Comparison of ENCODE assay signal across 8 mouse cellular contexts in the genomic region with DNA sequence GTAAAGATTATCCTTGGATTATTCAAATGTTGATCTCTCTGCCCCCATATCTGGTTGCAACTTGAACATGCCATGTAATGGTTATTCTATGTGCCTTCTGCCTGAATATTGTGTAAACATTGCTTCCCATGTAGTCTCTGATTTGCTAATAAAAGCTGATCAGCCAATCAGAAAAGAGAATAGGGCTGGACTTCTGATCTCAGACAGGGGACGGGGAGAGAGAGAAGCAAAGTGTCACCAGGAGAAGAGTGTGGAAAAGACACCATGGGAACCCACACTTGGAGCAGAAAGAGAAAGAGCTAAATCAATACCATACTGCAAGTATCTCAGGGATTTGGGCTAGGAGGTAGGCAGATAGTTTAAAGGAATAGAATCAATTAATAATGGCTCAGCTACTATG. TPM values are rescaled to one million over a fixed set of nuclear protein-coding genes. Genes with fewer than 3 reads are reported as not detected.
DNase-seq lines count a peak whose midpoint lies in the region; ATAC-seq and TF ChIP-seq lines count a peak whose summit lies in the region.

A gene (plus strand): TSS at position 301 of the 400 bp plus-strand sequence.

- peak within 1 kb of the TSS; percentile 78 for H3K4me2 ChIP-seq in kidney, postnatal 0 days (ENCODE audit: low read length)
- peak within 1 kb of the TSS; percentile 75 for H3K4me2 ChIP-seq in embryonic facial prominence, embryonic 15.5 days (replicated peaks)
- H3K4me2 ChIP-seq in intestine, embryonic 14.5 days (ENCODE audit: low read length): peak within 1 kb of the TSS; percentile 69
- H3K4me2 ChIP-seq in myocyte (ENCODE audit: low read depth): peak within 1 kb of the TSS; percentile 45

- 35% methylated on average over 1 of the region's 1 CpGs for WGBS in kidney, postnatal 0 days
- 22% methylated on average over 1 of the region's 1 CpGs for WGBS in embryonic facial prominence, embryonic 15.5 days
- WGBS in intestine, embryonic 14.5 days: 30% methylated on average over 1 of the region's 1 CpGs

- H3K4me1 ChIP-seq in kidney, postnatal 0 days (replicated peaks; ENCODE audit: insufficient read depth, low read length): no peaks in the 10 kb centered on the region
- no peaks in the 10 kb centered on the region for H3K4me1 ChIP-seq in embryonic facial prominence, embryonic 15.5 days
- H3K4me1 ChIP-seq in intestine, embryonic 14.5 days (replicated peaks; ENCODE audit: control insufficient read depth, insufficient read depth, low read length): no peaks in the 10 kb centered on the region

- H3K79me2 ChIP-seq in myocyte (ENCODE audit: control insufficient read depth, insufficient read depth): no peaks in the 10 kb centered on the region

- DNase-seq in kidney, postnatal 0 days (ENCODE audit: low spot score): no peak
- no peak for DNase-seq in kidney, postnatal 25 days
- no peak for DNase-seq in intestine, embryonic 14.5 days (ENCODE audit: low spot score)
- no peak for DNase-seq in left cerebral cortex, postnatal 25 days (ENCODE audit: low spot score in 2 of 2)
- DNase-seq in left cerebral cortex, adult 8-10 months (ENCODE audit: low spot score in 2 of 2): no peak
- DNase-seq in adrenal gland, adult 18-20 months (ENCODE audit: low spot score in 2 of 2): no peak

- no peak within 1 kb of the TSS for H3ac ChIP-seq in myocyte (ENCODE audit: control insufficient read depth, insufficient read length)

- H3K4me3 ChIP-seq in kidney, postnatal 0 days (replicated peaks; ENCODE audit: low read depth, low read length): peak within 1 kb of the TSS; percentile 65
- peak within 1 kb of the TSS; percentile 67 for H3K4me3 ChIP-seq in embryonic facial prominence, embryonic 15.5 days (replicated peaks)
- H3K4me3 ChIP-seq in intestine, embryonic 14.5 days (ENCODE audit: low read depth, low read length): peak within 1 kb of the TSS; percentile 71
- H3K4me3 ChIP-seq in myocyte: peak within 1 kb of the TSS; percentile 5

- TF ChIP-seq CTCF in kidney, postnatal 0 days (IDR thresholded peaks at IDR 0.05; ENCODE audit: low read depth): no peak

- TF ChIP-seq POLR2A in myocyte (IDR thresholded peaks at IDR 0.05; ENCODE audit: insufficient read length, low read depth): no peak

- no peaks in the 10 kb centered on the region for H3K27me3 ChIP-seq in kidney, postnatal 0 days (ENCODE audit: insufficient read depth, low read length)
- H3K27me3 ChIP-seq in embryonic facial prominence, embryonic 15.5 days: no peaks in the 10 kb centered on the region
- H3K27me3 ChIP-seq in intestine, embryonic 14.5 days (replicated peaks; ENCODE audit: control insufficient read depth, insufficient read depth, low read length): no peaks in the 10 kb centered on the region
- H3K27me3 ChIP-seq in myocyte (ENCODE audit: control insufficient read depth, insufficient read depth, insufficient read length): no peaks in the 10 kb centered on the region

- intact Hi-C loops in left cerebral cortex, postnatal 25 days (cut with DNase I): loop anchor here (5.0 kb wide), 1 partner anchor 351 kb away; no protein-coding TSS in a partner anchor

- peak within 1 kb of the TSS; percentile 85 for H3K9ac ChIP-seq in kidney, postnatal 0 days (ENCODE audit: low read depth, low read length)
- peak within 1 kb of the TSS; percentile 62 for H3K9ac ChIP-seq in embryonic facial prominence, embryonic 15.5 days
- H3K9ac ChIP-seq in intestine, embryonic 14.5 days (ENCODE audit: low read length): peak within 1 kb of the TSS; percentile 86

- no peak for ATAC-seq in kidney, postnatal 0 days (replicated peaks; ENCODE audit: low FRiP score, low read depth)
- no peak for ATAC-seq in embryonic facial prominence, embryonic 15.5 days (ENCODE audit: insufficient number of reproducible peaks, low FRiP score, low TSS enrichment, low read depth)
- peak; percentile 29; the same call in 1 of the 2 replicates for ATAC-seq in intestine, embryonic 14.5 days (replicated peaks; ENCODE audit: low FRiP score, low TSS enrichment, low read depth)

- no peaks in the 10 kb centered on the region for H3K9me3 ChIP-seq in kidney, postnatal 0 days (replicated peaks; ENCODE audit: low read length)
- no peaks in the 10 kb centered on the region for H3K9me3 ChIP-seq in embryonic facial prominence, embryonic 15.5 days (replicated peaks)
- H3K9me3 ChIP-seq in intestine, embryonic 14.5 days (ENCODE audit: control insufficient read depth, low read length): no peaks in the 10 kb centered on the region

- H3K36me3 ChIP-seq in kidney, postnatal 0 days (ENCODE audit: insufficient read depth, low read length): no peaks in the 10 kb centered on the region
- no peaks in the 10 kb centered on the region for H3K36me3 ChIP-seq in embryonic facial prominence, embryonic 15.5 days
- no peaks in the 10 kb centered on the region for H3K36me3 ChIP-seq in intestine, embryonic 14.5 days (ENCODE audit: control insufficient read depth, insufficient read depth, low read length)
- H3K36me3 ChIP-seq in myocyte (ENCODE audit: control insufficient read depth, insufficient read depth): no peaks in the 10 kb centered on the region

- peak within 1 kb of the TSS; percentile 85 for H3K27ac ChIP-seq in kidney, postnatal 0 days
- peak within 1 kb of the TSS; percentile 84 for H3K27ac ChIP-seq in embryonic facial prominence, embryonic 15.5 days (replicated peaks)
- peak within 1 kb of the TSS; percentile 85 for H3K27ac ChIP-seq in intestine, embryonic 14.5 days (ENCODE audit: low read depth)

TF ChIP-seq in myocyte, 11 proteins besides CTCF, POLR2A, EP300 and RAD21:
- TF ChIP-seq TCF3 (IDR thresholded peaks at IDR 0.05; ENCODE audit: insufficient read length, low read depth) (no peak), MAX (IDR thresholded peaks at IDR 0.05; ENCODE audit: low read depth) (no peak), MYOG (IDR thresholded peaks at IDR 0.05; ENCODE audit: control insufficient read depth in 1 of 3, insufficient read depth in 1 of 3, insufficient read length in 2 of 3, low read depth in 2 of 3) (no peak), POLR2AphosphoS2 (IDR thresholded peaks at IDR 0.05; ENCODE audit: insufficient read length, low read depth) (no peak)
TF ChIP-seq in myocyte: peak in this region for 0.

RNA-seq across cellular contexts. Expression of the gene that starts here (rescaled TPM):
- polyA plus RNA-seq in kidney, postnatal 0 days (2015; fragmentation: Nextera tagmentation; extraction: Ambion mirVana): 1.4 and 1.9 TPM in 2 replicates
- polyA plus RNA-seq in embryonic facial prominence, embryonic 15.5 days (2015; fragmentation: Nextera tagmentation; extraction: Ambion mirVana): 1.6 and 1.8 TPM in 2 replicates
- 1.8 and 2.1 TPM in 2 replicates for polyA plus RNA-seq in intestine, embryonic 14.5 days (2014; fragmentation: Nextera tagmentation; extraction: Ambion mirVana)
- polyA plus RNA-seq in myocyte (2012; fragmentation: generic; extraction: Trizol): under 0.01 TPM
- under 1 TPM; 0.82 to 0.92 TPM for total RNA-seq in left cerebral cortex, postnatal 25 days (2021)
- 1 to 10 TPM; 1.3 to 2.2 (median 2.0) TPM for total RNA-seq in left cerebral cortex, adult 8-10 months (2022)
- total RNA-seq in adrenal gland, adult 18-20 months (2021): 1 to 10 TPM; 1.8 to 2.9 TPM

Comparison
In these comparisons a context has a peak if more than half of its experiments do, and no peak if none do; other contexts are left out.
1. H3K4me3 ChIP-seq: peak in every context shown above with its lines; median percentile 71 in intestine, embryonic 14.5 days; 67 in embryonic facial prominence, embryonic 15.5 days; 65 in kidney, postnatal 0 days; 5 in myocyte.